Mouse (Mus musculus): Measurements from ENCODE around the gene Tmem179b. TPM values are rescaled to one million over a fixed set of nuclear protein-coding genes. Genes with fewer than 3 reads are reported as not detected.
"Not testable (repeated sequence)": the region's sequence is repeated elsewhere in the genome, so short reads cannot be mapped to it uniquely, and the experiment has no call there.

Tmem179b gene
- total RNA-seq, 2 experiments from 2014 or later = 16.5 to 18.0 TPM

DNA sequence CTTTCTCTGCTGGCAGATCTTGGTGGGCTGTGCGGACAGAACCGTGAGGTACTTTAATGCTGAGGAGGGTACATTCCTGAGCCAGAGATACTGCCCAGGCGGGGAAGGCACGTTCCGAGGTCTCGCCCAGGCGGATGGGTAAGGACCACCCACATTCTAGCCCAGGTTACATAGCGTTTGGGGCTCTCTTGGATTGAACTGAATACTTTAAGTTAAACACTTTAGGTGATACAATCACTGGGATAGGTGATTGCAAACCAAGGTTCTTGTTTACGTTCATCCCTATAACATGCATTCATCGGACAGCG, 38.2 kb downstream of the Tmem179b start:
- DNase-seq = no peak
- intact Hi-C loops (cut with DNase I) = no loop called here

GRCm38 (mm10) chr19:8735389-8736159, 38.7 kb downstream of the Tmem179b start, which contains the start of gene Wdr74:
Wdr74 (plus strand) TSS chr19:8735827.
- intact Hi-C loops (cut with DNase I) = no loop called here
- peak; percentile 92 to 95 for DNase-seq

DNA sequence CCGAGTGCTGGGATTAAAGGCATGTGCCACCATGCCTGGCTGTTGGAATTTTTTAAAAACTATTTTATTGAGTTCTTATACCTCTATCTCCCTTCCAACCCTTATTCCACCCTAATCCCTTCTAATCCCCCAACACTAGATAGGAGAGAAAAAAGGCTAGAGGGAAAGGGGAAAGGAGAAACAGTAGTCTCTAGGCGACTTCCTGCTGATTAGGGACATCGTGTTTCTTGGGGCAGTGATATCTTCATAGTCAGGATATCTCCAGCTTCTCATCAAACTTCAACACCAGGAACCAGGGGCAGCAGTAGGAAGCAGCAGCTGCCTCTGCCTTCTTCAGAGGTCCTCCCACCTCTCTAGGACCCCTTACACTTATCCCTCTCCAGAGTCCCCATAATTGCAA, 39.9 kb downstream of the Tmem179b start:
- intact Hi-C loops (cut with DNase I) = no loop called here
- no peak for DNase-seq

DNA sequence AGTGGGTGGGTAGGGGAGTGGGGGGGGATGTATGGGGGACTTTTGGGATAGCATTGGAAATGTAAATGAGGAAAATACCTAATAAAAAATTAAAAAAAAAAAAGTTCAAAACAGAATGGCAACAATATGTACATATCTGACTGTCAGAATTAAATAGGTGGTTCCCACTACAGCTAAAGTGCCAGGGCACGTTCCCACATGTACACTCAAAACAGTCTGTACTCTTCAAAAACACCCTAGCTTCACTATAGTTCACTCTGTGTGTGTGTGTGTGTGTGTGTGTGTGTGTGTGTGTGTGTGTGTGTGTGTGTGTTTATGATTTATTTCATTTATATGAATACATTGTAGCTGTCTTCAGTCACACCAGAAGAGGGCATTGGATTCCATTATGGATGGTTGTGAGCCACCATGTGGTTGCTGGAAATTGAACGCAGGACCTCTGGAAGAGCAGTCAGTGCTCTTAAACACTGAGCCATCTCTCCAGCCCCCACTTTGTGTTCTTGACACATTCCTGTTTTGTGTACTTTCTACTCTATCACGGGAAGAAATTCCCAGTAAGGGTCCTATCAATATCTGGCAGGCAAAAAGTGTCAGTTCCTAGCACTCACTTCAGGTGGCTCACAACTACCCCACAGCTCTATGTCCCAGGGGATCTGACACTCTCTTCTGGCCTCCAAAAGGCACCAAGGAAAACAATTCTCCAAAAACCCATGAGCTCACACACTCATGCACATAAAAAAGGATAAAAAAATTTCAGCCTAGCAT, 45.8 kb downstream of the Tmem179b start:
- DNase-seq; intact Hi-C loops (cut with DNase I): not testable (repeated sequence)

GRCm38 (mm10) chr19:8727495-8728114, 46.7 kb downstream of the Tmem179b start:
- intact Hi-C loops (cut with DNase I) = no loop called here

DNA sequence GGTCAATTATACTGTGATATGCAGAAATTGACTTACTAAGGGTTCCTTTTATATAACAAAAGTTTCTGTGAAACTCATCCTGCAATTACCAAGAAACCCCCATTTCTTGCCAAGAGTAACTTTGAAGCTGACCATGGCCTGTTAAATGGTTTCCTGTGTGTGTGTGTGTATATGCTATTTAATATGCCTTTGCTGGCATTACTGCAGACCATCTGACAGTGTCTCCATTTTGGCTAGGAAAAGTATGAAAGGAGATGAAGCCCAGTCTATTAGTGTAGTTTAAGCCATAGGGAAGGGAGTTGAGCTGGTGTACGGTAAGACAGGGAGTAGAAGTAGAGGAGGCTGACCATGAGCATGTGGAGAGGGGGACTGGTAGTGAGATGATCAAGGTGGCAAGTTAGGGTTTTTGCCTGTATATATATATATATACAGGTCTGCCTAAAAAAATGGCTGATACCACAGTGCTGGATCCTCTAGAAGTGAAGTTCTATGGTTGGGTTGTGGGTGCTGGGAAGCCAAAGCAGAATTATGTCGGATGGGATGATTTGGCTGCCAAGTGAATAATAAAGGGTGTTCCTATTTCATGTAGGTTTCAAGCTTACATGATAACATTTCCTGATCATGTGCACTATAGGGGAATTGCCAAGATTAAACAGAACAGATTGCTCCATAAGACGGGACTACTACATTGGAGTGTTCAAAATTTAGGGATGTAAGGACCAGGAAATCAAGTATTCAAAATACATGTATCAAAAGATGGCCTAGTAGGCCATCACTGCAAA, 47.5 kb downstream of the Tmem179b start:
- intact Hi-C loops (cut with DNase I) = no loop called here
- DNase-seq = no peak

More at GRCm38 (mm10) chr19:8727495-8728114, 46.7 kb downstream of the Tmem179b start:
- no peak for DNase-seq

DNA sequence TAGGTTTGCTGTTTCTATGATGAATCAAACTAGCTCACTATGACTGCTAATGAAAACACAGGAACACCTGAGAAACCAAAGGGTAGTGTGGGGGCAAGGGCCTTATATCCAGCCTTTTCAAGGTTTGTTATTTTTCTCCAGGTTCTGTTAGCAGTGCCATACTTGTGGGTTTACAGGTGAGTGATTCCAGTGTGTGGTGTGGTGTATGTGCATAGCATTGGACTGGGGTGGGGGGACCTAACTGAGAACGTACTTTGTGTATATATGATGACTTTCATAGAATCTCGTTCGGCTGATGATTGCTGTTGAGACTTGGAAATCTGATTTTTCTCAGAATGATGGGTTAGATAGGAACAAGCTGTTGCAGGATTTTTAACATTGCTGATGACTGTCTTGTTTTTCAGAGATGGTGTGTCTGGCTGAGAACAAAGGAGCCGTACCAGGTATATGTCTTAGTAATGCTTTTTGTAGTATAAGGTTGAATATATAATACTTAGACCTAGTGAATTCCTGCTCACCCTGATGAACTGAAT, 49.1 kb downstream of the Tmem179b start:
- no peak for DNase-seq
- intact Hi-C loops (cut with DNase I) = no loop called here

- intact Hi-C loops (cut with DNase I) = loop anchor here (5.0 kb wide), 1 partner anchor 98 kb away; the partner anchor contains the start of gene Hnrnpul2
- no peak for DNase-seq
Observed at GRCm38 (mm10) chr19:8724392-8724791, 49.9 kb downstream of the Tmem179b start.

DNA sequence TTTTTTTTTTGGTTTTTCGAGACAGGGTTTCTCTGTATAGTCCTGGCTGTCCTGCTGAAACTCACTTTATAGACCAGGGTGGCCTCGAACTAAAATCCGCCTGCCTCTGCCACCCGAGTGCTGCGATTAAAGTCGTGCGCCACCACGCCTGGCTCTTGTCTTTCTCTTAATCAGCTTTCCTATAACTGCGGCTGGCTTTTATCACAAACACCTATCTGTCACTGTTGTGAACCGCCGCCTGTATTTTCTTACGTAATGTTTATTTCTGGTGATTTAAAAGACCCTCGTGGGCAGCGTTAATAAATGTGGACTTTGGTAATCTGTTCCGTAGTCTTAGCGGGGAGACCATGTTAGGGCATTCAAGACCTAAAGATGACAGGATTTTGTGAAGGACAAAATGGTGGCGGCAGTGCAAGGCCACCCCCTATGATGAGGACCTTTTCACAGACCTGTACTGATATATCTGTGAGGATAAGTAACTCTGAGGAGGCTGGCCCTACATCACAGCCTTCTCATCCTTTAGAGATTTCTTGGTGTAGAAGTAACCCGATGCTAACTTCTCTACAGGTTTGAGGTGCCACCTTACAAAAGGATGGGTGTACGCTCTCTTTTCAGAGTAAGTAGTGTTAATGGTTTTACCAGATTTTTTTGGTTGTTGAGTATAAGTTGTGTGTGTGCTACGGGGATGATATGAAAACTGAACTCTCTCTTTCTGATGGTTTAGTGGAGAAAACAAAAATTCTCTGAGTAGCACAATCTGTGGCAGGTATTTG, 50.5 kb downstream of the Tmem179b start:
- no peak for DNase-seq
- intact Hi-C loops (cut with DNase I) = loop anchor here (5.0 kb wide), 1 partner anchor 99 kb away; the partner anchor contains the start of gene Hnrnpul2

DNA sequence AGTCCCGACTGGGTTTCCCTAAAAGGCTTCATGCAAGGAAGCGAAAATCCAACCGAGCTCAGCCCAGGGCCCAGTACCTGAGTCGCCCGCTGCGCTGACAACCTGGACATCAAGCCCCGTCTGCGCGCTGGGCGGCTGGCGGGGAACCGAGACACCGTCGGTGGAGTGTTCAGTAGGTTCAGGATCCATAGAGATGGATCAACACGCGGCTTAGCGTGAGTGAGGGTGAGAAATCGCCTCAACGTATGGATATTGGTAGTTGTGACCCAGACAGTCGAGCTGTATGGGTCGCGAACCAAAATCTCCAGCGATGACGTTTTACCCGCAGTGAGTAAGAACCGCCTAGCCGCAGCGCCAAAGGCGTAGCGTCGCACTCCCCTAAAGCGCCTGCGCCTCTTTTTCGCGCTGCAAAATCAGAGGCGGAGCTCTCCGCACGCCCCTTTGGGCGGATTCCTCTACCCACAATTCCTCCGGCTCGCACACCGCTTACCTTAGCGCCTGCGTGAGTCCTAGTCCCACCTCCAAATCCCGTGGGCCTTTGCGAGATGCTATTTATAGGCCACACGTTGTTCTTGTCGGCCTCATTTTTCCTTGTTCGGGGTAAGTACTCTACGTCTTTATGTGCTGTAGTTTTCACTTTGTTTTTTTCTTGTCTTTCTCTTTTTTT, 51.2 kb downstream of the Tmem179b start, which contains the start of gene Slc3a2:
Slc3a2 (minus strand) TSS at position 463 of the 667 bp plus-strand sequence.
- intact Hi-C loops (cut with DNase I) = loop anchor here (5.0 kb wide), 1 partner anchor 99 kb away; the partner anchor contains the start of gene Hnrnpul2
- peak; percentile 94 to 95 for DNase-seq

DNA sequence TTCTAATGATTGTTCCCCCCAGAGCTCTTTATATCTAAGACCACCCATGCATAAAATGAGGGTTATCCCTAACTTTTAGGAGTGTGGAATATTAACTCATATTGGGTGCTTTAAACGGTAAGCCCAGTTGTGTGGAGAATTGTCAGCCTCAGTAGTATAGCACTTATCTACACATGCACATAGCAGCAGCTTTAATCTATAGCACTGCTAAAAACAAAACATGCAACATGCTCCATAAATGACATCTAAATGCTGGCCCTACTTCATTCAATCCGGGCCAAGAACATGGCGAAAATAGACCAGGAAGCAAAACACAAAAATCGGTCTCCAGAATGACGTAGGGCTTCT, 51.7 kb downstream of the Tmem179b start:
- intact Hi-C loops (cut with DNase I) = loop anchor here (5.0 kb wide), 1 partner anchor 100 kb away; the partner anchor contains the start of gene Hnrnpul2
- DNase-seq = no peak

Small RNA genes lying within 50 kb of the gene (microRNA-seq; reads per million reads assigned to microRNA genes)
- gene Mir6992 (ENCODE audit: borderline number of aligned reads in 2 of 2) = 0 reads per million in 2 experiments

Other genes starting within 250 kb of the Tmem179b start
- gene Slc22a8, start 183.2 kb downstream of the Tmem179b start, total RNA-seq (2021) = not detected
- not detected for gene Slc22a6, start 156.4 kb downstream of the Tmem179b start, total RNA-seq (2021)
- gene Chrm1, start 110.7 kb downstream of the Tmem179b start, total RNA-seq (2021) = not detected
- gene Slc3a2, start 51.1 kb downstream of the Tmem179b start, total RNA-seq (2021) = 10 to 100 TPM; 37.7 to 43.0 TPM
- 10 to 100 TPM; 22.0 to 22.4 TPM for gene Wdr74, start 38.6 kb downstream of the Tmem179b start, total RNA-seq (2021)
- gene 1700092M07Rik, start 33.7 kb downstream of the Tmem179b start, total RNA-seq (2021) = not detected
- 10 to 100 TPM; 28.1 to 29.8 TPM for gene Stx5a, start 33.1 kb downstream of the Tmem179b start, total RNA-seq (2021)
- 10 to 100 TPM; 36.7 to 37.6 TPM for gene Nxf1, start 17.4 kb downstream of the Tmem179b start, total RNA-seq (2021)
- 100 to 1,000 TPM; 114 to 117 TPM for gene Tmem223, start 3.5 kb downstream of the Tmem179b start, total RNA-seq (2021)
- gene Taf6l, start 11.9 kb upstream of the Tmem179b start, total RNA-seq (2021) = 1 to 10 TPM; 5.6 to 7.9 TPM
- gene Polr2g, start 24.1 kb upstream of the Tmem179b start, total RNA-seq (2021) = 10 to 100 TPM; 52.3 to 59.2 TPM
- 1 to 10 TPM; 1.3 to 1.7 TPM for gene Zbtb3, start 28.1 kb upstream of the Tmem179b start, total RNA-seq (2021)
- 10 to 100 TPM; 11.6 to 14.7 TPM for gene Ttc9c, start 44.9 kb upstream of the Tmem179b start, total RNA-seq (2021)
- 10 to 100 TPM; 44.6 to 49.8 TPM for gene Hnrnpul2, start 45.5 kb upstream of the Tmem179b start, total RNA-seq (2021)
- not detected for gene AC129217.1, start 55.3 kb upstream of the Tmem179b start, total RNA-seq (2021)
- gene Bscl2, start 63.0 kb upstream of the Tmem179b start, total RNA-seq (2021) = 10 to 100 TPM; 22.0 to 25.2 TPM
- not detected for gene Gng3, start 64.7 kb upstream of the Tmem179b start, total RNA-seq (2021)
- gene Lrrn4cl, start 76.3 kb upstream of the Tmem179b start, total RNA-seq (2021) = 1 to 10 TPM; 4.0 to 4.9 TPM
- 100 to 1,000 TPM; 122 to 130 TPM for gene Ubxn1, start 97.0 kb upstream of the Tmem179b start, total RNA-seq (2021)
- 10 to 100 TPM; 58.7 to 59.0 TPM for gene Uqcc3, start 106.5 kb upstream of the Tmem179b start, total RNA-seq (2021)
- 1 to 10 TPM; 1.7 to 3.4 TPM for gene Lbhd1, start 109.3 kb upstream of the Tmem179b start, total RNA-seq (2021)
- not detected for gene Gm49403, start 109.5 kb upstream of the Tmem179b start, total RNA-seq (2021)
- 10 to 100 TPM; 18.7 to 20.4 TPM for gene 1810009A15Rik, start 114.4 kb upstream of the Tmem179b start, total RNA-seq (2021)
- gene Gm49416, start 114.5 kb upstream of the Tmem179b start, total RNA-seq (2021) = not detected
- gene Ints5, start 118.5 kb upstream of the Tmem179b start, total RNA-seq (2021) = 10 to 100 TPM; 11.5 to 13.6 TPM
- 10 to 100 TPM; 48.5 to 52.2 TPM for gene Ganab, start 123.6 kb upstream of the Tmem179b start, total RNA-seq (2021)
- gene B3gat3, start 145.9 kb upstream of the Tmem179b start, total RNA-seq (2021) = 10 to 100 TPM; 34.5 to 37.6 TPM
- 10 to 100 TPM; 19.8 to 30.2 TPM for gene Rom1, start 154.9 kb upstream of the Tmem179b start, total RNA-seq (2021)
- gene Eml3, start 155.1 kb upstream of the Tmem179b start, total RNA-seq (2021) = 10 to 100 TPM in 1 of 2 experiments, 1 to 10 TPM in 1; 9.5 to 11.0 TPM
- 10 to 100 TPM; 33.2 to 38.5 TPM for gene Mta2, start 167.4 kb upstream of the Tmem179b start, total RNA-seq (2021)
- gene Tut1, start 179.4 kb upstream of the Tmem179b start, total RNA-seq (2021) = 1 to 10 TPM; 8.1 to 8.9 TPM
- gene Eef1g, start 192.6 kb upstream of the Tmem179b start, total RNA-seq (2021) = 100 to 1,000 TPM; 246 to 250 TPM
- 100 to 1,000 TPM; 362 to 377 TPM for gene Ahnak, start 214.8 kb upstream of the Tmem179b start, total RNA-seq (2021)

Measured in heart, postnatal 36 days (tissue).